Mouse (Mus musculus) fibroblast of lung, adult 2 months (primary cell): Measurements from ENCODE around the gene Ston2.
"Not testable (repeated sequence)": the region's sequence is repeated elsewhere in the genome, so short reads cannot be mapped to it uniquely, and the experiment has no call there.

Source experiments
- DNase-seq: peaks from one replicate; pipeline ENCODE4 v3.0.0-alpha.2; 2011; ENCODE audit warnings: low read depth

The Ston2 gene

GRCm38 (mm10) chr12:91749543-91750184 lies 38.5 kb downstream of the Ston2 start:
- DNase-seq: no peak

- no peak for DNase-seq
These were observed 39.8 kb downstream of the Ston2 start for GRCm38 (mm10) chr12:91748241-91748865.

GRCm38 (mm10) chr12:91746839-91747238 lies 41.3 kb downstream of the Ston2 start:
- DNase-seq: not testable (repeated sequence)

GRCm38 (mm10) chr12:91745758-91746290 lies 42.4 kb downstream of the Ston2 start:
- no peak for DNase-seq

- DNase-seq: no peak
These were observed 44.1 kb downstream of the Ston2 start for GRCm38 (mm10) chr12:91744091-91744490.

- DNase-seq: no peak
These were observed 45.3 kb downstream of the Ston2 start for GRCm38 (mm10) chr12:91742916-91743315.

GRCm38 (mm10) chr12:91738381-91738780 lies 49.8 kb downstream of the Ston2 start:
- DNase-seq: no peak

- DNase-seq: no peak
These were observed 51.8 kb downstream of the Ston2 start for GRCm38 (mm10) chr12:91736221-91736980.

- DNase-seq: no peak
These were observed 53.8 kb downstream of the Ston2 start for GRCm38 (mm10) chr12:91734246-91735027.

GRCm38 (mm10) chr12:91732729-91733448 lies 55.3 kb downstream of the Ston2 start:
- no peak for DNase-seq

GRCm38 (mm10) chr12:91726202-91726601 lies 62.0 kb downstream of the Ston2 start:
- DNase-seq: no peak

- DNase-seq: no peak
These were observed 64.3 kb downstream of the Ston2 start for GRCm38 (mm10) chr12:91723912-91724311.

GRCm38 (mm10) chr12:91719134-91719533 lies 69.1 kb downstream of the Ston2 start:
- no peak for DNase-seq

- no peak for DNase-seq
These were observed 72.5 kb downstream of the Ston2 start for GRCm38 (mm10) chr12:91715686-91716085.

- DNase-seq: no peak
These were observed 74.8 kb downstream of the Ston2 start for GRCm38 (mm10) chr12:91713358-91713757.

- no peak for DNase-seq
These were observed 76.5 kb downstream of the Ston2 start for GRCm38 (mm10) chr12:91711655-91712054.

GRCm38 (mm10) chr12:91710876-91711275 lies 77.3 kb downstream of the Ston2 start:
- no peak for DNase-seq

GRCm38 (mm10) chr12:91709634-91710033 lies 78.6 kb downstream of the Ston2 start:
- no peak for DNase-seq

GRCm38 (mm10) chr12:91709232-91709631 lies 79.0 kb downstream of the Ston2 start:
- no peak for DNase-seq

- DNase-seq: no peak
These were observed 80.4 kb downstream of the Ston2 start for GRCm38 (mm10) chr12:91707807-91708206.

- DNase-seq: peak; percentile 62
These were observed 84.7 kb downstream of the Ston2 start for GRCm38 (mm10) chr12:91703533-91703932.
